Mouse (Mus musculus): Measurements from ENCODE around the gene Abcg5. TPM values are rescaled to one million over a fixed set of nuclear protein-coding genes. Genes with fewer than 3 reads are reported as not detected.

The Abcg5 gene
- polyA plus RNA-seq, 1 experiment from 2014 or later, result 0.46 TPM

GRCm38 (mm10) chr17:84620610-84621009 lies 62.2 kb downstream of the Abcg5 start:
- H3K27ac ChIP-seq, result peak overlapping the region; percentile 60; the same call in 1 of the 2 replicates
- 77% methylated on average over 6 of the region's 6 CpGs for WGBS

GRCm38 (mm10) chr17:84620076-84620475 lies 62.7 kb downstream of the Abcg5 start:
- H3K36me3 ChIP-seq, result no peaks in the 10 kb centered on the region
- H3K27ac ChIP-seq, result peak overlapping the region; percentile 60
- H3K9ac ChIP-seq, result no peak overlapping the region
- peak; percentile 54; the same call in 1 of the 2 replicates for ATAC-seq (ENCODE audit: borderline replicate concordance, extremely low read depth, low FRiP score, low TSS enrichment)
- no peaks in the 10 kb centered on the region for H3K9me3 ChIP-seq
- 53% methylated on average over 3 of the region's 3 CpGs for WGBS
- no peak overlapping the region for H3K4me3 ChIP-seq
- no peaks in the 10 kb centered on the region for H3K27me3 ChIP-seq
- H3K4me2 ChIP-seq, result no peak overlapping the region
- 0 out of 2 replicates have a peak, but pooled peaks cover 5% of the 10 kb centered on the region for H3K4me1 ChIP-seq

More at GRCm38 (mm10) chr17:84620610-84621009, 62.2 kb downstream of the Abcg5 start:
- no peak overlapping the region for H3K9ac ChIP-seq
- no peaks in the 10 kb centered on the region for H3K36me3 ChIP-seq
- H3K4me3 ChIP-seq, result no peak overlapping the region
- ATAC-seq (ENCODE audit: borderline replicate concordance, extremely low read depth, low FRiP score, low TSS enrichment), result no peak
- no peaks in the 10 kb centered on the region for H3K27me3 ChIP-seq
- H3K4me1 ChIP-seq, result 0 out of 2 replicates have a peak, but pooled peaks cover 5% of the 10 kb centered on the region
- H3K4me2 ChIP-seq, result no peak overlapping the region
- no peaks in the 10 kb centered on the region for H3K9me3 ChIP-seq

DNA sequence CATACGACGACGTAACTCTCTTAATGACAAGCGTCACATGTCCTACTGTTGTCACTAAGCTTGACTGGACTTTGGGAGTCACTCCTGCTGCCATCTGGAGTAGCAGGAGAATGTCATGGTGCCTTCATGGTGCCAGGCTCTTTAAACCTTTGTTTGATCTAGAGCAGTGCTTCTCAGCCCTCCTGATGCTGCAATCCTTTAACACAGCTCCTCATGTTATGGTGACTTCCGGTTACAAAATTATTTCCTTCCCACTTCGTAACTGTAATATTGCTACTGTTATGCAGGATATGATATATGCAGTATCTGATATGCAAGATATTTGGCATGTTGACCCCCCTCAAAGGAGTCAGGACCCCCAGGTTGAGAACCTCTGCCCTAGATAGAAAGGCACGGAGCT lies 63.7 kb downstream of the Abcg5 start:
- no peak for ATAC-seq (ENCODE audit: borderline replicate concordance, extremely low read depth, low FRiP score, low TSS enrichment)
- Histone ChIP-seq H3K9me3 (no peaks in the 10 kb centered on the region), H3K4me2 (no peak overlapping the region), H3K27ac (no peak overlapping the region), H3K4me3 (no peak overlapping the region), H3K4me1 (0 out of 2 replicates have a peak, but pooled peaks cover 5% of the 10 kb centered on the region), H3K9ac (no peak overlapping the region), H3K36me3 (peaks cover 9% of the 10 kb centered on the region; the same call in 1 of the 2 replicates), H3K27me3 (no peaks in the 10 kb centered on the region)
- 86% methylated on average over 7 of the region's 7 CpGs for WGBS

DNA sequence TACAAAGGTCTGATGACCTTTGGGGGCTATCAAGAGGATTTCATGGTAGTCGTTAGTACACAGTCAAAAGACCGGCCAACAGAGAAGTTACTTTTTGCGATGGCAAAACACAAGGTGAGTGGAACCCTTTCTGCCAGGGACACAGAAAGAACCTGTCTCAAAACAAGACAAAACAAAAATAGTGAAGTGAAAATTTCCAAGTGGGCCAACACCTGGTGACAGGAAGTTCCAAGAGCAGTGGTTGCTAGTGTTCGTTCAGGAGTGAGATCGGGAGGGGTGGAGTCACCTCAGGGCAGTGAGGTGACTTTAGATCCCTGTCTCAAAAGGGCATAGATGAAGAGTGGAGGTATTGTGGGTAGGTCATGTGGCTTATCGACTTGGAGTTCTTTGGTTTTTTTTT lies 64.9 kb downstream of the Abcg5 start:
- Histone ChIP-seq H3K36me3 (peaks cover 21% of the 10 kb centered on the region), H3K4me3 (no peak overlapping the region), H3K4me2 (no peak overlapping the region), H3K27me3 (no peaks in the 10 kb centered on the region), H3K27ac (no peak overlapping the region), H3K4me1 (0 out of 2 replicates have a peak, but pooled peaks cover 3% of the 10 kb centered on the region), H3K9ac (no peak overlapping the region), H3K9me3 (no peaks in the 10 kb centered on the region)
- ATAC-seq (ENCODE audit: borderline replicate concordance, extremely low read depth, low FRiP score, low TSS enrichment), result no peak
- WGBS, result 88% methylated on average over 6 of the region's 6 CpGs

DNA sequence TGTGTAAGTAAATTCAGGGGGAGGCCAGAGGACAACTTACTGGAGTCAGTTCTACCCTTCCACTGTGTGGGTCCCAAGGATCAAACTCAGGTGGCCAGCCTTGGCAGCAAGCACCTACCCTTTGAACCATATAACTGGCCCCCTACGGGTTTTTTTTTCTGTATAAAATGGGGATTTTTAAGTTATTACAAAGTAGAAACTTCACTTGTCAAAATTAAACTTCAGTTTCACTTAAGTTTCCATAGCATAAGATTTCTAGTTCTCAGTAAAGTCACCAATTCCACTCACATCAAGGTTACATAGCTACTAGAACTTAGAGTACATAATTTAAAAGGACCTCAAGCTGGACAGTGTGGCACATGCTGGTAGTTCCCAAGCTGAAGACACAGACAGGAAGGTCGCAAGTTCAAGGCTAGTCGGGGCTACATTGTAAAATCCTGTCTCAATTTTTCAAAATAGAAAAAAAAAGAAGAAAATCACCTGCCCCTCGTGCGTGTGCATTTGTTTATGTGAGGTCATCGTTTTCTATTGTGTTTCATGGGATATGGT lies 66.2 kb downstream of the Abcg5 start:
- 76% methylated on average over 6 of the region's 6 CpGs for WGBS

DNA sequence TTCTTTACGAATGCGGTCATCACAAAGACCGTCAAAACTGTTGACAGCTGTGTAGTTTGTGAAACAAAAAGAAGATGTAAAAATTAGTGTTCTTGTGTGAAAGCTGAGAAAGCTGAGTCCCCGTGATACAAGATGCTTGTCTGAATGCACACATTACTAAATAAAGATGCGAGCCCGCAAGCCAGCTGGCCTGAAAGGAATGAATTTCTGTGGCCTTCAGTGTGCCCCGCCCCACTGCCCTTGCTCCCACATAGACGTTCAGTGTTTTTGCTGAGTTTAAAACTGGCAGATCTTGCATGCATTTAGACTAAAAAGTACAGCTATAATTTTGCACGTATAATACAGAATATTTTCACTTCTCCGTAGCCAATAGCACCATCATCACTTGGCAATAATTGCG lies 67.0 kb downstream of the Abcg5 start:
- peaks cover 22% of the 10 kb centered on the region for H3K36me3 ChIP-seq
- no peaks in the 10 kb centered on the region for H3K27me3 ChIP-seq
- H3K27ac ChIP-seq, result no peak overlapping the region
- H3K4me1 ChIP-seq, result 0 out of 2 replicates have a peak, but pooled peaks cover 2% of the 10 kb centered on the region
- no peak overlapping the region for H3K9ac ChIP-seq
- no peak for ATAC-seq (ENCODE audit: borderline replicate concordance, extremely low read depth, low FRiP score, low TSS enrichment)
- WGBS, result 89% methylated on average over 11 of the region's 11 CpGs
- no peak overlapping the region for H3K4me2 ChIP-seq
- no peak overlapping the region for H3K4me3 ChIP-seq
- H3K9me3 ChIP-seq, result no peaks in the 10 kb centered on the region

More for the DNA sequence above, 66.2 kb downstream of the Abcg5 start:
- no peak overlapping the region for H3K27ac ChIP-seq
- H3K4me1 ChIP-seq, result 0 out of 2 replicates have a peak, but pooled peaks cover 2% of the 10 kb centered on the region
- no peak for ATAC-seq (ENCODE audit: borderline replicate concordance, extremely low read depth, low FRiP score, low TSS enrichment)
- H3K4me3 ChIP-seq, result no peak overlapping the region
- no peak overlapping the region for H3K4me2 ChIP-seq
- H3K36me3 ChIP-seq, result peaks cover 22% of the 10 kb centered on the region
- no peaks in the 10 kb centered on the region for H3K9me3 ChIP-seq
- no peaks in the 10 kb centered on the region for H3K27me3 ChIP-seq
- no peak overlapping the region for H3K9ac ChIP-seq

- no peaks in the 10 kb centered on the region for H3K27me3 ChIP-seq
- H3K4me2 ChIP-seq, result no peak overlapping the region
- H3K36me3 ChIP-seq, result peaks cover 26% of the 10 kb centered on the region
- H3K9me3 ChIP-seq, result no peaks in the 10 kb centered on the region
- H3K27ac ChIP-seq, result no peak overlapping the region
- no peak for ATAC-seq (ENCODE audit: borderline replicate concordance, extremely low read depth, low FRiP score, low TSS enrichment)
- H3K9ac ChIP-seq, result no peak overlapping the region
- H3K4me3 ChIP-seq, result no peak overlapping the region
- no peaks in the 10 kb centered on the region for H3K4me1 ChIP-seq
- WGBS, result 48% methylated on average over 7 of the region's 7 CpGs
Measured at GRCm38 (mm10) chr17:84611971-84612370, 70.8 kb downstream of the Abcg5 start.

- Histone ChIP-seq H3K4me3 (no peak overlapping the region), H3K36me3 (peaks cover 27% of the 10 kb centered on the region)
Measured at GRCm38 (mm10) chr17:84611500-84611899, 71.3 kb downstream of the Abcg5 start.

DNA sequence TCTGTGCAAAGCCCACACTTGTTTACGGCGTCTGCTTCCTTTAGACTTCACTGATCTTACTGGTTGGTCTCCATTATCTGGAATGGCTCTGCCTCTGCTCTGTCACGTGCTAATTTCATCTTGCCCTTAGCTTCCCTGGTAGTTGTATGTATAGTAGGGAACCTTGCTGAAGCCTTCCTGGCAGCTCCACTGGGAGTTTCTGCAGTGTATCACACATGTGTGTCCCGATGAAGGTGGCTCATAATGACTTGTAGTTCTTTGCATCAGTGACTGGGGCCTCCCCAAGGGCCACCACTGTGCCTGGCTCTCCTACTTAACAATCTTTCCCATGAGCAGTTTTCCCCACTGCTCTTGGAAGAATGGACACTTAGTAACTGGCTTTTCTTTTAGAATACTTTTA lies 74.2 kb downstream of the Abcg5 start:
- H3K36me3 ChIP-seq, result peaks cover 13% of the 10 kb centered on the region
- WGBS, result 77% methylated on average over 4 of the region's 4 CpGs
- no peak overlapping the region for H3K9ac ChIP-seq
- 0 out of 2 replicates have a peak, but pooled peaks cover 1% of the 10 kb centered on the region for H3K4me1 ChIP-seq
- H3K9me3 ChIP-seq, result no peaks in the 10 kb centered on the region
- ATAC-seq (ENCODE audit: borderline replicate concordance, extremely low read depth, low FRiP score, low TSS enrichment), result no peak
- H3K27ac ChIP-seq, result no peak overlapping the region
- no peak overlapping the region for H3K4me2 ChIP-seq
- H3K27me3 ChIP-seq, result no peaks in the 10 kb centered on the region
- H3K4me3 ChIP-seq, result no peak overlapping the region

More at GRCm38 (mm10) chr17:84611500-84611899, 71.3 kb downstream of the Abcg5 start:
- Histone ChIP-seq H3K4me1 (no peaks in the 10 kb centered on the region), H3K9me3 (no peaks in the 10 kb centered on the region), H3K27ac (no peak overlapping the region), H3K9ac (no peak overlapping the region), H3K4me2 (no peak overlapping the region), H3K27me3 (no peaks in the 10 kb centered on the region)
- WGBS, result 80% methylated on average over 9 of the region's 9 CpGs
- ATAC-seq (ENCODE audit: borderline replicate concordance, extremely low read depth, low FRiP score, low TSS enrichment), result no peak

Other genes with a start within 250 kb of the Abcg5 start
- gene Thada, start 216.8 kb downstream of the Abcg5 start, polyA plus RNA-seq (2015; fragmentation: Nextera tagmentation; extraction: Ambion mirVana), result 8.3 and 10.0 TPM in 2 replicates
- gene Plekhh2, start 171.1 kb downstream of the Abcg5 start, polyA plus RNA-seq (2015; fragmentation: Nextera tagmentation; extraction: Ambion mirVana), result 7.4 and 8.8 TPM in 2 replicates
- 38.9 and 39.4 TPM in 2 replicates for gene Dync2li1, start 56.5 kb downstream of the Abcg5 start, polyA plus RNA-seq (2015; fragmentation: Nextera tagmentation; extraction: Ambion mirVana)
- gene Abcg8, start 6.7 kb downstream of the Abcg5 start, polyA plus RNA-seq (2015; fragmentation: Nextera tagmentation; extraction: Ambion mirVana), result 0.06 TPM in 1 of 2 replicates, not detected in the other
- gene Lrpprc, start 107.8 kb upstream of the Abcg5 start, polyA plus RNA-seq (2015; fragmentation: Nextera tagmentation; extraction: Ambion mirVana), result 34.9 and 38.2 TPM in 2 replicates

Measured in lung, embryonic 15.5 days (tissue).